Mouse (Mus musculus) cortical plate, adult 2 months (tissue): ENCODE measurements around the gene Ak3. TPM values are rescaled to one million over a fixed set of nuclear protein-coding genes. Genes with fewer than 3 reads are reported as not detected.

Experiments used
- H3K27ac ChIP-seq: fragments of 200-500 bp; 2 replicates; pipeline ENCODE4 v1.5.1; 2012; ENCODE audit warnings: low read length, control low read depth, inconsistent platforms; ENCODE audit not compliant: insufficient read depth
- H3K4me1 ChIP-seq: fragments of 200-500 bp; 2 replicates; pipeline ENCODE4 v1.6.1; 2011; ENCODE audit warnings: low read length; ENCODE audit not compliant: control insufficient read depth, insufficient read depth
- H3K4me3 ChIP-seq: fragments of 200-500 bp; 2 replicates; pipeline ENCODE4 v1.5.1; 2011; ENCODE audit warnings: mild to moderate bottlenecking, low read length, control low read depth; ENCODE audit not compliant: insufficient read depth
- CTCF ChIP-seq: fragments of 200-500 bp; IDR thresholded peaks from 2 replicates; pipeline ENCODE4 v1.5.1; 2011; ENCODE audit warnings: mild to moderate bottlenecking, control low read depth, low read length; ENCODE audit not compliant: insufficient read depth; ENCODE audit errors: extremely low read depth
- POLR2A ChIP-seq: fragments of 200-500 bp; IDR thresholded peaks from 2 replicates; pipeline ENCODE4 v1.6.1; 2011; ENCODE audit warnings: mild to moderate bottlenecking, low read length, control low read depth; ENCODE audit not compliant: insufficient read depth; ENCODE audit errors: extremely low read depth
- polyA plus RNA-seq: library from polyadenylated mRNA; depleted of rRNA; stranded (reverse); fragments of >200 nt; gene quantifications from 2 replicates; pipeline ENCODE4 v1.2.3, GENCODE M21; 2012

The Ak3 gene
- polyA plus RNA-seq, 1 experiment, result 71.0 TPM

DNA sequence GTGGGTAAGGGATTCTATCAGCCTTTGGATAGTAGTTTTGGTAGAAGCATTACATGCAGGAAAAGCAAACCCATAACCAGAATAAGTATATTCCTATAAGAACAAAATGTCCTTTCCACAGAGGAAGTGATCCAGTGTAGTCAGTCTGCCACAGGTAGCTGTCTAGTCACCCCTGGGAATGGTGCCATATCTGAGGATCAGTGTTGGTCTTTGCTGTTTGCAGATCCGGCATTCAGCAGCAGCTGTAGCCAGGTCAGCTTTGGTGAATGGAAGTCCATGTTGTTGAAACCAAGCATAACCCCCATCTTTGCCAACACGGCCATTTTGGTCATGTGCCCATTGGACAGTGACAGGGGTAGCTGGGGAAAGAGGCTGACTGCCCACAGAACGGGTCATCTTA is 16.0 kb downstream of the Ak3 start:
- no peaks in the 10 kb centered on the region for H3K4me1 ChIP-seq
- TF ChIP-seq POLR2A, result no peak
- TF ChIP-seq CTCF, result no peak
- H3K27ac ChIP-seq, result no peak overlapping the region
- no peak overlapping the region for H3K4me3 ChIP-seq

DNA sequence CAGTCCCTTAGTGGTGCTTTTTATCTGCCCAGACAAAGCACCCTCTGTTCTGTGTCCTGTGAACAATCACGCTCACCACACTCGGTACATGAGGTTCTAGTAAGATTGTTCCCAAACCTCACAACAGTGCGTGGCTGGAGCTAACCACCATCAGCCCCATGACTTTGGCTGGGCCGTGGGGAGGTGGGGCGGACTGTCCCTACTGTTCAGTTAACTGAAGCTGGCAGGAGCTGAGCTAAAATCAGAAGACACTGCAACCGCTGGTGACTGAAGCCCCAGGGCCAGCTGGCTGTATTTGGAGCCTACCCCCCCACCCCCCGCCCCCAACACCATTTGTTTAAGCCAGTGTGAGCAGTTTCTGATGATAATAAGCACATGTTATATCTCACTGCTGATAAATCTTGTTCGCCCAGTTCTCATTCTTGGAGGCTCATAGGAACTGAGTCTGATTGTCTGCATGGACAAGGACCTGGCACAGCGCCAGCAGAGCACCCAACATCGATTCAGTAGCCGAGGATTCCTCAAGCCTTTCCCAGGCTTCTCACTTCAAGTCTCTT is 23.3 kb downstream of the Ak3 start:
- Histone ChIP-seq H3K4me3 (no peak overlapping the region), H3K27ac (peak overlapping the region; percentile 24; the same call in 1 of the 2 replicates), H3K4me1 (no peaks in the 10 kb centered on the region)
- TF ChIP-seq POLR2A (no peak), CTCF (no peak)

DNA sequence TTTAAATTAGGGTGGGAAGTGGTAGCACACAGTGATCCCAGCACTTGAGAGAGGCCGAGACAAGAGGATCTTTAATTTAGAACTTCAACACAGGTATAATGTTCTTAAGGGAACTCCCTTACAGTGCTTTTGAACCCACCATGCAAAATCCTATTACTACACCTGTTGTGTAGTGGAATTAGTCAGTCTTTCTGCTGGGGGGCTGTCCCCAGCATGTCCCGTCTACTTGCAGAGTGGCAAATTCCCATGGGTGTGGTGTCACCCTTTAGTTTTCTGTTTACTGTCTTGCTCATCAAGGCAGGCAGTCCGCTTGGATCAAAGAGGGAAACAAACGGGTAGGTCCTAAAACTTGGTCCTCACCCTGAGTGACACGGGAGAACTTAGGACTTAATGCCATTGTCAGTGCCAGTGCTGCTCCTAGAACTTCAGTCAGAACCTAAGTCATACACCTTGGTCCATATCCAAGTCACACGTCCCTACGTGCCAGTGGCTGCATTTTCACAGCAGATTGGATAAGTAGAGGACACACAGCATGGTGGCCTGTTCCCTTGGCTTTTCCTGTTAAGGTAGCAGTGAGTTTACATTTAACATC is 25.9 kb downstream of the Ak3 start:
- Histone ChIP-seq H3K4me3 (no peak overlapping the region), H3K4me1 (no peaks in the 10 kb centered on the region), H3K27ac (no peak overlapping the region)
- TF ChIP-seq POLR2A (no peak), CTCF (no peak)

DNA sequence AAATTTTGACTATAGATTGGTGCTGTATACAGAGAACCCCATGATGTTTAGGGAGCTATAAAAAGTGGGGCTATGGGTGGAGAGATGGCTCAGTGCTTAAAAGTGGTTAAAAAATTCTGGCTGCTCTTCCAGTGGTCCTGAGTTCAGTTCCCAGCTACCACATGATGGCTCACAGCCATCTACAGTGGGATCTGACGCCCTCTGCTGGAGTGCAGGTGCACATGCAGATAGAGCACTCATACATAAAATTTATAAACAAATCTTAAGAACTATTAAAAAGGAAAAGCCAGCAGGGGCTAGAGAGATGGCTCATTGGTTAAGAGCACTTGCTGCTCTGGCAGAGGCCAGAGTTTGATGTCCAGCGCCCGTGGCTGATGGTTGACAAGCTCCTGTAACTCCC is 28.1 kb downstream of the Ak3 start:
- no peak overlapping the region for H3K27ac ChIP-seq
- 0 out of 2 replicates have a peak, but pooled peaks have one; percentile 18 for TF ChIP-seq CTCF
- TF ChIP-seq POLR2A, result no peak

DNA sequence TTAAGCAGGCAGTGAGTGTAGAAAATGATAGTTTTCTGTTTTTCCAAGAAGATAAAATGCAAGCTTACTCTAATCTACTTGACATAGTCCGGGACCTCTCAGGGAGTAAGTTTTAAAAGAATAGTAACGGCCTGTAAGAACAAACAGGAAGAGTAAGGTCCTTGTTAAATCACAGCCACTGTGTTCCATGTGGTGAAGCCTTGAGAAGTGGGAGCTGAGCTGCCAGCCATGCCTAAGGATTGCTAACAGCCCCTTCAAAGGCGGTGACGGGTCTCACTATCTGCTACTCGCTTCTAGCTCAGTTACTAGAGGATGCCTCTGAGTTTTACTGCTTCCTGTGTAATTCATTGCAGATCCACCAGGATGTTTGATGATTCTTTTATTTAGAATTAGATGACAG is 31.0 kb downstream of the Ak3 start:
- no peak for TF ChIP-seq CTCF
- TF ChIP-seq POLR2A, result no peak
- Histone ChIP-seq H3K4me3 (no peak overlapping the region), H3K27ac (no peak overlapping the region), H3K4me1 (no peaks in the 10 kb centered on the region)

More for the DNA sequence above, 28.1 kb downstream of the Ak3 start:
- no peaks in the 10 kb centered on the region for H3K4me1 ChIP-seq
- no peak overlapping the region for H3K4me3 ChIP-seq

DNA sequence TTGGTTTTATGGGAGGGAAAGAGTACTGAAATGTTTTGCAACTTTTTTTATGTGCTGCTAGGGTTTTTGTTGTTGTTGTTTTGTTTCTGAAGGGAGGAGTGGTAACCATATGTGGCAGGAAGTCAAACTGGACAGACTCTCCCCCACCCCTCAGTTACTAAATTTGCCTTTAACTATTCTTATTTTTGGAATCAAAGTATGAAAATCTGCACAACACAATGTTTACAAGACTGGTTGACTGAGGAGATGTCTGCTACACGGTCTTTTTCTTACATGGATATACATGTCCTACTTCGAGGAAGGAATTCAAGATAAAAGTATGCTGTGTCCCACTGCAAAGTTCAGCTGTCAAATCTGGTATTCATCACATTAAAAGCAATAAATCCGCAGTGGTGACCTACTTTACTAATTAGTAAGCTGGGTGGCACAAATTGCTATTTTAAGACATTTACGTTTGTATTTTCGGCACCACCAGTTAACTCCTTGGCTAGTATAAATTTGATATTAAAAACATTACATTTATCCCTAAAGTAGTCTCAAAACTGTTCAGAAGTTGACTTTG is 31.5 kb downstream of the Ak3 start:
- TF ChIP-seq POLR2A (no peak), CTCF (no peak)
- no peak overlapping the region for H3K4me3 ChIP-seq
- no peak overlapping the region for H3K27ac ChIP-seq
- no peaks in the 10 kb centered on the region for H3K4me1 ChIP-seq

DNA sequence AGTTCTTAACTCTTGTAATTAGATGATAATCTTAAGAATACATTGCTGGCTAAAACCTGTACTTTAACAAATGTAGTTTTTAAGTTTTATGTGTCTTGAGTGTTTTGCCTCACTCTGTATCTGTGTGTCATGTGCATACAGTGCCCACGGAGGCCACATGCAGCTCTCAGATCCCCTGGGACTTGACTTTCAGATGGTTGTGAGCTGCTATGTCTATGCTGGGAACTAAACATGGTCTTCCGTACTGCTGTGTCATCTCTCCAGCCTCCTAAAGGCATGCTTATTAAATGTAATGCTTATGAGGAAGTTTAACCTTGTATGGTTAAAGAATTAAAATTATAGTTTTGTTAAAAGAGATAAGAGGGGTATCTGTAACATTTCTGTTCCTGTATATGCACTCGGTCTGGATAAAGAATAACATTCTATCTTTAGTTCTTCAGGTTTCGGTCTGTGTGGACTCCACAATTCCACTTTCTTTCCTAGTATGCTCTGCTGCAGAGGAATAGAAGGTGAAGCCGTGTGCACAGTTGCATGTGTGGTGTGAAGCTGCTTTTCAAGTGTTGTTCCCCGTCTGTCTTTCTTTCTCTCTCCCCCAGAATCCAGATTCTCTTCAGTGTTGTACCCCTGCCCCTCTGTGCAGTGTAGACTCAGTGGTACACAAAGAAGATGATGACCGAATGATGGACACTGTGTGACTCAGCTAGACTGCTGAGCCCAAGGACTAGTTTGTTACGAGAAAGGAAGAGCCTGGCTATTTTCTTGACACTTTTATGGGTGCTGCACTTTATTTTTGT is 32.2 kb downstream of the Ak3 start:
- TF ChIP-seq CTCF (no peak), POLR2A (no peak)
- H3K4me3 ChIP-seq, result no peak overlapping the region
- no peak overlapping the region for H3K27ac ChIP-seq
- H3K4me1 ChIP-seq, result no peaks in the 10 kb centered on the region

DNA sequence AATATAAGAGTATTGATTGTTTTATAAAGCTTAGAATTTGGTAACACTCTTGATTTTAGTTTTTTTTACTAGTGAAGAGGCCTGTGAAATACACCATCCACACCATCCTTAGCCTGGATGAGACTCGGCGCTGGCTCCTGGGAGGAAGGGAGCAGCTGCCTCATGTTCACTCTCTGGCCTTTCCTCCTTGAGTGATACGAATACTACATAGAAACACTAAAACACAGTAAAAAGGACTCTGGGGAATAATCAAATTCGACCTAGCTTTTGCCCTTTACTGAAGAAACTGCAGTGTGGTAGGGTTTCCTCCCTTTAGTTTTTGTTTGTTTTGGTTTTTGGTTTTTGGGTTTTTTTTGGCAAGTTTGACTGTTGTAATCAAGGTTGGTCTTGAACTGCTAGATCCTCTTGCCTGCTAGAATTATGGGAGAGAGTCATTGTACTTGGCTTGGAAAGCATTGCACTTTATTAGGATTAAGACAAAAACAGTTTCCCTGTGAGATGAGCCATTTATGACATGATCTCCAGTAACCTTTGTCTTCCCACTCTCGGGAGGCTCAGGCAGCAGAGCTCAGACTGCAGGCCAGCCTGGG is 33.2 kb downstream of the Ak3 start:
- H3K4me3 ChIP-seq, result no peak overlapping the region
- no peaks in the 10 kb centered on the region for H3K4me1 ChIP-seq
- no peak for TF ChIP-seq CTCF
- TF ChIP-seq POLR2A, result no peak
- no peak overlapping the region for H3K27ac ChIP-seq

DNA sequence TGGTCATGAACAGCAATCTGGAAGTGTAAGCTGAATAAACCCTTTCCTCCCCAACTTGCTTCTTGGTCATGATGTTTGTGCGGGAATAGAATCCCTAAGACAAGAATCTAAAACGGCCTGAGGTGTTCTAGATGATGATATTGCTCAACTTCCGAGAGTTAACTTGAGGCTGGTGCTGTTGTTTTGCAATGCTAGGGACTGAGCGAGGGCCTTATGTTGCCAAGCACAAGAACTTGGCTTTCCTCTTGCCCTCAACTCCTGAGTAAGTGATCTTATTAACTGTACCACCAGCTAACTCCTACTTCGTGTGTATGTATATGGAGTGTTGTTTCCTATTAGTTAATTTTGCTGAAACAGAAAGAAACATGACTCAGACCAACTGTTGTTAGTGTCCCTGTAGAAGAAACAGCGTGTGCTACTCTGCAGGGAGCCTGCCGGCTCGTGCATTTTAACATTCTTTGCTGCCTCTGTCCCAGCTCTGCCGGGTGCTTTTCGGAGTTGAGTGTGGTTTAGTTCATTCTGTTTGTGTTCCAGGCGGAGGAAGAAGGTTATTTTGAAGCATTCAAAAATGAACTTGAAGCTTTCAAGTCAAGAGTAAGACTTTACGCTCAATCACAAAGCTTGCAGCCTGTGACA is 36.3 kb downstream of the Ak3 start:
- Histone ChIP-seq H3K4me3 (no peak overlapping the region), H3K4me1 (no peaks in the 10 kb centered on the region), H3K27ac (no peak overlapping the region)
- TF ChIP-seq CTCF (no peak), POLR2A (no peak)
